Mouse (Mus musculus) midbrain, embryonic 12.5 days (tissue): Measurements from ENCODE around the gene Dnajc22. TPM values are rescaled to one million over a fixed set of nuclear protein-coding genes. Genes with fewer than 3 reads are reported as not detected.

ENCODE experiments used
- ATAC-seq: fragments of 200-750 bp; cut with Nextera tagmentation; 2 replicates; pipeline ENCODE4 v1.8.0; 2017; ENCODE audit warnings: low read depth, moderate TSS enrichment, moderate library complexity; ENCODE audit not compliant: low FRiP score
- H3K27ac ChIP-seq: fragments of 300-500 bp; sonication (generic); replicated peaks from 2 replicates; pipeline ENCODE4 v1.5.1; 2016; ENCODE audit warnings: mild to moderate bottlenecking
- H3K27me3 ChIP-seq: fragments of 300-500 bp; sonication (generic); 2 replicates; pipeline ENCODE4 v1.6.1; 2016; ENCODE audit warnings: mild to moderate bottlenecking
- H3K36me3 ChIP-seq: fragments of 300-500 bp; sonication (generic); 2 replicates; pipeline ENCODE4 v1.6.1; 2016
- H3K4me1 ChIP-seq: fragments of 300-500 bp; sonication (generic); 2 replicates; pipeline ENCODE4 v1.6.1; 2016
- H3K4me2 ChIP-seq: fragments of 300-500 bp; sonication (generic); replicated peaks from 2 replicates; pipeline ENCODE4 v1.6.1; 2016; ENCODE audit warnings: mild to moderate bottlenecking, moderate library complexity
- H3K4me3 ChIP-seq: fragments of 300-500 bp; sonication (generic); 2 replicates; pipeline ENCODE4 v1.5.1; 2016; ENCODE audit warnings: mild to moderate bottlenecking
- H3K9ac ChIP-seq: fragments of 300-500 bp; sonication (generic); replicated peaks from 2 replicates; pipeline ENCODE4 v1.6.1; 2016; ENCODE audit warnings: mild to moderate bottlenecking, moderate library complexity
- H3K9me3 ChIP-seq: fragments of 300-500 bp; sonication (generic); 2 replicates; pipeline ENCODE4 v1.6.1; 2016; ENCODE audit warnings: mild to moderate bottlenecking
- WGBS: fragments of 180-500 bp; shearing (Covaris S2); methylation state at CpG from one replicate; pipeline ENCODE4 v1.1.7; 2016; 5-methylcytosine and 5-hydroxymethylcytosine counted together
- polyA plus RNA-seq: library from polyadenylated mRNA; unstranded; fragments of >200 nt; fragmentation: Nextera tagmentation; extraction: Ambion mirVana; gene quantifications from 2 replicates; pipeline ENCODE4 v1.2.1, GENCODE M21; 2016

The Dnajc22 gene
- polyA plus RNA-seq, 1 experiment from 2014 or later: 2.2 TPM

DNA sequence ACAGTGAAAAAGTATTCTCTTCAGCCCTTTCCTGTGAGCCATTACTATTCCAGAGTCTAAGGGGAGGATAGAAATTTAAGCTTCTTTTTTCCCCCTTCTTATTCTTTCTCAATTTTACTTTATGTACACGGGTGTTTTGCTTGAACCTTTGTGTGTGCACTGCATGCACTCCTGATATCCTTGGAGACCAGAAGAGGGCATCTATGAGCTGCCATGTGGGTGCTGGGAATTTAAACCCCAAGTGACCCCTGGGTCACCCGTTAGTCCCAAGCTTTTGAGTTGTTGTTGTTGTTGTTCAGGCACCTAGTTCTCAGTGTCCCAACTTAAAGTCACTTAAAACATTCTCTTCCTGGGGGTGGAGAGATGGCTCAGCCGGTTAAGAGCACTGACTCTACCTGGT is 7.0 kb downstream of the Dnajc22 start:
- H3K27ac ChIP-seq: no peak overlapping the region
- H3K36me3 ChIP-seq: no peaks in the 10 kb centered on the region
- no peak overlapping the region for H3K4me3 ChIP-seq
- peaks cover 64% of the 10 kb centered on the region for H3K27me3 ChIP-seq
- H3K9me3 ChIP-seq: no peaks in the 10 kb centered on the region
- peaks cover 39% of the 10 kb centered on the region for H3K4me1 ChIP-seq
- H3K9ac ChIP-seq: no peak overlapping the region
- ATAC-seq: no peak
- WGBS: 48% methylated on average over 3 of the region's 3 CpGs
- no peak overlapping the region for H3K4me2 ChIP-seq

DNA sequence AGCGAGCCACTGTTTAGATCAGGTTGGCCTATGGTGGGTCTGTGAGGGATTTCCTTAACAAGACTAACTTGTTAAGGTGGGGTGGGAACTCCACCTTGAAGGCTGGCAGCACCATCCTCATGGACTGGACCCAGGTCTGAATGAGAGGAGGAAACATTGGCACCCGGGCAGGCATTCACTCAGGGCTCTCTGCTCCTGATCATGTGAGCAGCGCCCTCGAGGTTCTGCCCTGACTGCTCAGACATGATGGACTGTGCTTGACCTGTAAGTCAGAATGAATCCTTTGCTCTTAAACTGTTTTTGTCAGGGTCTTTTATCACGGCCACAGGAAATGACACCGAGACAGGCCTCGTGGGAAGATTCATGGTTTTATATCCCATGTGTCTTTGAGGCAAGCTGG is 12.3 kb downstream of the Dnajc22 start:
- no peak overlapping the region for H3K9ac ChIP-seq
- H3K36me3 ChIP-seq: no peaks in the 10 kb centered on the region
- no peak overlapping the region for H3K4me2 ChIP-seq
- WGBS: 85% methylated on average over 7 of the region's 7 CpGs
- H3K9me3 ChIP-seq: no peaks in the 10 kb centered on the region
- no peaks in the 10 kb centered on the region for H3K4me1 ChIP-seq
- peaks cover 12% of the 10 kb centered on the region; the same call in 1 of the 2 replicates for H3K27me3 ChIP-seq
- ATAC-seq: no peak
- no peak overlapping the region for H3K4me3 ChIP-seq
- H3K27ac ChIP-seq: no peak overlapping the region

DNA sequence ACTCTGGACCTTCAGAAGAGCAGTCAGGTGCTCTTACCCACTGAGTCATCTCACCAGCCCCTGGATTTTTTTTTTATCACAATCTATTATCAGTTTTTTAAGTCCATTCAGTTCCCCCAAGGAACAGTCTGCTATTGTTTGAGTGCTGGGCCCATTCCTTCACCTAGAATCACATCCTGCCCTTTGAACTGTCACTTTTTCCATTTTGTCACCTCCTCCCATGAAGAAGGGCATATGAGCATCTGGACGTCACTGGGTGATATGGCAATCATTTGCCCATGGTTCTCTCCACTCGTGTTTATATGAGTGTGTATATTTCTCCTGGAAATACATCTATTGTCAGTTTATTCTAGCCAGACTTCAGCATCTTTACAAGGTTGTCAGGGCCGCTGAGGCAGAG is 14.9 kb downstream of the Dnajc22 start:
- ATAC-seq: no peak
- WGBS: 83% methylated on average over 3 of the region's 3 CpGs
- H3K9me3 ChIP-seq: no peaks in the 10 kb centered on the region

DNA sequence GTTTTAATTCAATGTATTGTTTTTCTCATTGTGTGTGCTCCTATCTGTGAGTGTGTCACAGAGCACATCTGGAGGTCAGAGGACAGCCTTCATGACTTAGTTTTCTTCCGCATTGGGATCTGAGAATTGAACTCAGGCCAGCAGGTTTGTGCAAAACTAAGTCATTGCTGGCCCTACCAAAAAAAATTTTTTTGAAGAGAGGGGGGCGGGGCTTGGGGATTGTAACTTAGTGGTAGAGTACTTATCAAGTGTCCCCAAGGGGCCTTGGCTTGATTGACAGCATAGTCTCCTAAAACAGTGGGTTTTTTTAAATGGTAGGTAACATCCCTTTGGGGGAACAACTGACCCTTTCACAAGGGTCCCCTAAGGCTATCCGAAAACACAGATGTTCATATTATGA is 18.2 kb downstream of the Dnajc22 start:
- H3K9me3 ChIP-seq: no peaks in the 10 kb centered on the region
- ATAC-seq: no peak
- H3K9ac ChIP-seq: no peak overlapping the region
- H3K36me3 ChIP-seq: no peaks in the 10 kb centered on the region
- H3K27me3 ChIP-seq: no peaks in the 10 kb centered on the region; the same call in 1 of the 2 replicates
- H3K4me2 ChIP-seq: no peak overlapping the region
- H3K27ac ChIP-seq: no peak overlapping the region
- no peaks in the 10 kb centered on the region for H3K4me1 ChIP-seq
- WGBS: 91% methylated on average over 3 of the region's 3 CpGs
- H3K4me3 ChIP-seq: no peak overlapping the region

More for the DNA sequence above, 14.9 kb downstream of the Dnajc22 start:
- Histone ChIP-seq H3K4me3 (no peak overlapping the region), H3K9ac (no peak overlapping the region), H3K27me3 (no peaks in the 10 kb centered on the region; the same call in 1 of the 2 replicates), H3K27ac (no peak overlapping the region), H3K4me1 (no peaks in the 10 kb centered on the region), H3K36me3 (no peaks in the 10 kb centered on the region), H3K4me2 (no peak overlapping the region)

DNA sequence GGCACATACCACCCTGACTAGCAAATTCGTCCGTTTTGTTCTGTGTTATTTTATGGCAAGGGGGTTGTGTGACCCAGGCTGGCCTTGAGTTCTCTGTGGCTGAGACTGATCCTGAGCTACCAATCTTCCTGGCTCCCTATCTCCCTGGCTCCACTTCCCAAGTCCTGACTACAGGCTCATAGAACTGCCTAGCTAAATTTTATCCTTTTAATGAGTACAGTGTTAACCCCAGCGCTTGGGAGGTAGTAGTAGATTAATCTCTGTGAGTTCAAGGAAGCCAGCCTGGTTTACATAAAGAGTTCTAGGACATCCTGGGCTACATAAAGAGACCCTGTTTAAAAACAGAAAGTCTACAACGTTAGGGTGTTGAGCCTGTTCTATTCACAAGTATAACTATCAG is 18.8 kb downstream of the Dnajc22 start:
- Histone ChIP-seq H3K27ac (no peak overlapping the region), H3K9ac (no peak overlapping the region), H3K36me3 (no peaks in the 10 kb centered on the region), H3K9me3 (no peaks in the 10 kb centered on the region), H3K4me3 (no peak overlapping the region), H3K27me3 (no peaks in the 10 kb centered on the region; the same call in 1 of the 2 replicates), H3K4me2 (no peak overlapping the region), H3K4me1 (no peaks in the 10 kb centered on the region)
- WGBS: 68% methylated on average over 4 of the region's 4 CpGs
- ATAC-seq: no peak

DNA sequence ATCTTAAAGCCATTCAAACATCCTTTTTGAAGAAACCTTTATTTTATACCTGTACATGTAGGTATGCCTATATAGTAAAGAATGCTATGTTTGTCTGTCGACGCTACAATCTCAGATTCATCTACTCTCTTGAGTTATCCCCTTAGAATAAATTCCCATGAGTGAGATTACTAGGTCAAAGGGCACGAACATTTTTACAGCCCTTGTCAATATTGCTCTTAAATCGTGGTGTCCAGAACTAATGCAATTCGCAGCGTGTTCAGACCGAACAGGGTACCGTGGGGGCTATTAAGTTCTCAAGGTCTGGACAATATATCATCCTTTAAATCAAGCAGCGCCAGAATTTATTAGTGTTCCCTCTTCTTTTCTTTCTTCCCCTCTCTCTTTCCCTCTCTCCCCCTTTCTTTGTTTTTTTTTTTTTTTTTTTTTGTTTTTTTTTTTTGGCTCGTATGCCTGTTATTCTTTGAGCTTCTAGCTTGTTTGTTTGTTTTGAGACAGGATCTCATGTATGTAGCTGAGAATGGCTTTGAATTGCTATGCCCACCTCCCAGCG is 19.9 kb downstream of the Dnajc22 start:
- H3K9ac ChIP-seq: no peak overlapping the region
- no peaks in the 10 kb centered on the region; the same call in 1 of the 2 replicates for H3K27me3 ChIP-seq
- WGBS: 69% methylated on average over 11 of the region's 11 CpGs
- H3K4me2 ChIP-seq: no peak overlapping the region
- H3K27ac ChIP-seq: no peak overlapping the region
- H3K4me3 ChIP-seq: no peak overlapping the region
- ATAC-seq: no peak
- H3K4me1 ChIP-seq: no peaks in the 10 kb centered on the region
- H3K36me3 ChIP-seq: no peaks in the 10 kb centered on the region
- H3K9me3 ChIP-seq: no peaks in the 10 kb centered on the region

DNA sequence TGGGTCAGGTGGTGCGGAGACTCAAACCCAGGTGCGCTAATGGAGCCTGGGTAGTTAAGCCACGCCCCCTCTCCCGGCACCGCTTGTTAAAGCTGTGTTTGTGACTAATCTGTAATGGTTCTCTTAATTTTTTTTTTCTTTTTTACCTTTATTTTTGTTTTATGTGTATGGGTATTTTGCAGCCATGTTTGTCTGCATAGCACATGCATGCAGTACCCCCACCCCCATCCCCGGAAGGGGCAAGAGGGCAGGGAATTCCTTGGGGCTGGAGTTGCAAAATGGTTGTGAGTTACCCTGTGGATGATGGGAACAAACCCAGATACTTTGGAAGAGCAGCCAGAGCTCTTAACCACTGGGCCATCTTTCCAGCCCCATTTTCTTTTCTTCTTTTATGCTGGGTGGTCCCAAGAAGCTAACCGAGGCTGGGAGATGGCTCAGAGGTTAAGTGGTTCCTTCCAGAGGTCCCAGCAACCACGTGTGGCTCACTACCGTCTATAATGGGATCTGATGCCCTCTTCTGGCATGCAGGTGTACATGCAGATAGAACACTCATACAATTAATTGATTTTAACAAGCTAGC is 20.5 kb downstream of the Dnajc22 start:
- Histone ChIP-seq H3K27me3 (no peaks in the 10 kb centered on the region; the same call in 1 of the 2 replicates), H3K4me2 (no peak overlapping the region), H3K4me1 (no peaks in the 10 kb centered on the region), H3K36me3 (no peaks in the 10 kb centered on the region), H3K4me3 (no peak overlapping the region), H3K9me3 (no peaks in the 10 kb centered on the region), H3K27ac (no peak overlapping the region), H3K9ac (no peak overlapping the region)
- 7% methylated on average over 9 of the region's 9 CpGs for WGBS
- no peak for ATAC-seq

DNA sequence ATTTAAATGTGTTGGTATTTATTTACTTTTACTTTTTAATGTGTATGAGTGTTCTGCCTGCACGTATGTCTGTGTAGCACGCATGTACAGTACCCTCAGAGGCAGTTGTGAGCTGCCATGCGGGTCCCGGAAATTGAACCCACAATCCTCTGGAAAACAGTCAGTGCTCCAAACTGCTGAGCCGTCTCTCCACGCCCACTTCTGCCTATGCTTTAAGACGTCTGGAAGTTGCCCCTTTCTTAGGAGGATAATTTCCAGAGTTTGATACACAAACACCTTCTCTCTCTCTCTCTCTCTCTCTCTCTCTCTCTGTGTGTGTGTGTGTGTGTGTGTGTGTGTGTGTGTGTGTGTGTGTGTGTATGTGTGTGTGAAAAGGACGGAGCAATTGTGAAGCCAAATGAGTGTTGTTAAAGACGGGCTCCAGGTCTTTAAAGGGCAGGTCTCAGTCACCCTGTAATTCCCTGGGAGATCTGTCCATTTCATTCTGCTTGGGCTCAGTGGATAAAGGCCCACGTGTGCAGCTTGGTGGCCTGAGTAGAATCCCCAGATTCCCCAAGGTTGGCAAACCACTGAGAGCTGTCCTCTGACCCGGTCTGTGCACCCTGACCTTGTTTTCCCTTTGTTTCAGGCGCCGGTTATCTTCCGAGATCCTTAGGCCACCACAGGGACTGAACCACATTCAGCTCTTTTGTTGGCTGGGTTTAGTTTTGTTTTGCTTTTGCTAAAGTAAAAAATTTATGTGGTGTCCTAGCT is 21.5 kb downstream of the Dnajc22 start:
- H3K27me3 ChIP-seq: no peaks in the 10 kb centered on the region; the same call in 1 of the 2 replicates
- H3K27ac ChIP-seq: no peak overlapping the region
- 45% methylated on average over 14 of the region's 14 CpGs for WGBS
- H3K4me2 ChIP-seq: no peak overlapping the region
- H3K36me3 ChIP-seq: no peaks in the 10 kb centered on the region
- no peaks in the 10 kb centered on the region for H3K4me1 ChIP-seq
- no peaks in the 10 kb centered on the region for H3K9me3 ChIP-seq
- no peak for ATAC-seq
- no peak overlapping the region for H3K4me3 ChIP-seq
- H3K9ac ChIP-seq: no peak overlapping the region

DNA sequence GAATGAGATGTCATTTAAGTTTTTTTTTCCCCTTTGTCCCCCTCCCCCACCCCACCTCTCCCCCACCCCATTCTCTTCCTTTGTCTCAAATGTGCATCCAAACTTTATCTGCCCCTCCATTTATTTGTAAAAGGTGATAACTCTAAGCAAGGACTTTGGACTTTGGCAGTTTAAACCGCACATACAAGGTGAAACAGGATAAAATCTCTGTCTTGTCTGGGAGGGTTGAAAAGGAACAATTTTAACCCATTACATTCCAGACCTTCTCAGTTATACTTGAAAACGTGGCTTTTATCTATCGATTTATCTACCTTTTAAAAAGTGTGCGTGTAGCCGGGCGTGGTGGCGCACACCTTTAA is 22.1 kb downstream of the Dnajc22 start:
- no peaks in the 10 kb centered on the region for H3K9me3 ChIP-seq
- H3K4me3 ChIP-seq: no peak overlapping the region
- no peaks in the 10 kb centered on the region for H3K4me1 ChIP-seq
- H3K9ac ChIP-seq: no peak overlapping the region
- ATAC-seq: no peak
- no peak overlapping the region for H3K4me2 ChIP-seq
- H3K27ac ChIP-seq: no peak overlapping the region
- 87% methylated on average over 7 of the region's 7 CpGs for WGBS
- no peaks in the 10 kb centered on the region for H3K36me3 ChIP-seq
- H3K27me3 ChIP-seq: no peaks in the 10 kb centered on the region; the same call in 1 of the 2 replicates

DNA sequence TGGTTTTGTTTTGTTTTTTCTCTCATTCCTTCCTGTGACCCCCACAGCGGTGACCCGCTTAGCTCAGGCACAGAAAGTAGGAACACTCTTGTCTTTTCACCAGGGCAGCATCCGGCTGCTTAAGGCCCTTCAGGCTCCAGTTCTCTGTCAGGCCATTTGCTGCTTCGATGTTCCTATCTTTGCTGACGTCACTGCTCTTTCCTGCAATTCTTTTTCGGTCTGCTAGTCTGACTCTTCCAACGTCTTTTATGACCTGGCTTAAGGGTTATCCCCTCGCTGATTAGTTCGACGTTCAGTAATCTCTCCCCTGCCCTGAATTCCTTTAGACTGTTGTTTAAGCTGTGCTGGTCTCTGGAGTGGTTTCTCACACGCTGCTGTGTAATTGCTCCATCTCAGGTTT is 23.6 kb downstream of the Dnajc22 start:
- H3K36me3 ChIP-seq: no peaks in the 10 kb centered on the region
- no peak overlapping the region for H3K4me3 ChIP-seq
- no peak overlapping the region for H3K9ac ChIP-seq
- H3K27me3 ChIP-seq: 0 out of 2 replicates have a peak, but pooled peaks cover 3% of the 10 kb centered on the region
- H3K4me1 ChIP-seq: peaks cover 6% of the 10 kb centered on the region; the same call in 1 of the 2 replicates
- H3K27ac ChIP-seq: no peak overlapping the region
- H3K4me2 ChIP-seq: no peak overlapping the region
- 56% methylated on average over 11 of the region's 11 CpGs for WGBS
- no peak for ATAC-seq
- H3K9me3 ChIP-seq: no peaks in the 10 kb centered on the region

DNA sequence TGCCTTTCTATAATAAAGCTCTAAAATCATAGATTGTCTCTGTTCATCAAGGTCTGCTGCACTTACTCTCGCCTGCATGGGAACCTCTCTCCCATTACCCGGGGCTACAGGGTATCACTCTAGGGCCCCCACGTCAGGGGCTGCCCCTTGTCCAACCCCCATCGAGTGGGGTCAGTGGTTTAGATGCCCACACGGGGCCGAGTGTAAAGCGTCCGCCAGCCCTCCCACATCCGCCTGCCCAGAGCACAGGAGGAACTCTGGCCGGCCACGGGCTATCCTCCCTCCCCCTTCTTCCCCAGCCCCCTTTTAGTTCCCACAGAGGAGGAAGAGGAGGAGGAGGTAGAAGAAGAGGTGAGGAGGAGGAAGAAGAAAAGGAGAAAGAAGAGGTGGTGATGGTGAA is 27.8 kb downstream of the Dnajc22 start:
- Histone ChIP-seq H3K27me3 (peaks cover 10% of the 10 kb centered on the region; the same call in 1 of the 2 replicates), H3K4me1 (peaks cover 11% of the 10 kb centered on the region; the same call in 1 of the 2 replicates), H3K4me3 (no peak overlapping the region), H3K4me2 (no peak overlapping the region), H3K9me3 (no peaks in the 10 kb centered on the region), H3K27ac (no peak overlapping the region), H3K36me3 (no peaks in the 10 kb centered on the region), H3K9ac (no peak overlapping the region)
- WGBS: 21% methylated on average over 11 of the region's 11 CpGs
- ATAC-seq: no peak

DNA sequence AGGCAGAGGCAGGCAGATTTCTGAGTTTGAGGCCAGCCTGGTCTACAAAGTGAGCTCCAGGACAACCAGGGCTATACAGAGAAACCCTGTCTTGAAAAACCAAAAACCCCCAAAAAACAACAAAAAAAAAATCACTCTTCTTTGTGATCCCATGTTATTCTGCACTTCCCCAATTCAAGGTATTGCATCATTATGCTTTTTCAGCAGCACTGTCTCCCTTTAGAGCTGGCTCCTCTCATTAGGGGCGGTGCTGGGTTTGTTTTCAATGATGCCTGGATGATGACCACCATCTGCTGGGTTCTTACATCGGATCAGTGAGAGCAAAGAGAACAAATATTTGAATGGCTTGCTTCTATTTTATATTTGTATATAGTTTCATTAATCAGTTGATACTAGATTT is 29.7 kb downstream of the Dnajc22 start:
- no peaks in the 10 kb centered on the region for H3K36me3 ChIP-seq

More for the DNA sequence above, 29.7 kb downstream of the Dnajc22 start:
- H3K9me3 ChIP-seq: no peaks in the 10 kb centered on the region
- 81% methylated on average over 2 of the region's 2 CpGs for WGBS
- no peak overlapping the region for H3K4me3 ChIP-seq
- peaks cover 12% of the 10 kb centered on the region; the same call in 1 of the 2 replicates for H3K4me1 ChIP-seq
- H3K27ac ChIP-seq: no peak overlapping the region
- no peak overlapping the region for H3K4me2 ChIP-seq
- peaks cover 10% of the 10 kb centered on the region; the same call in 1 of the 2 replicates for H3K27me3 ChIP-seq
- ATAC-seq: no peak
- H3K9ac ChIP-seq: no peak overlapping the region
